Mouse (Mus musculus) WW6 (cell line): ENCODE measurements around the gene DXBay18.
"Not testable (repeated sequence)": the region's sequence is repeated elsewhere in the genome, so short reads cannot be mapped to it uniquely, and the experiment has no call there.

Experiments used
- DNase-seq: peaks from one replicate; pipeline ENCODE4 v3.0.0-alpha.2; 2013; ENCODE audit warnings: low read depth, low spot score

Gene DXBay18

GRCm38 (mm10) chrX:73149350-73149749 is at the start of gene DXBay18:
Gene DXBay18 (minus strand): TSS chrX:73149450.
- not testable (repeated sequence) for DNase-seq

GRCm38 (mm10) chrX:73191934-73192333 is 42.7 kb upstream of the DXBay18 start, which contains the start of gene Xlr3b:
Gene Xlr3b (plus strand): TSS chrX:73192207.
- DNase-seq, result not testable (repeated sequence)

GRCm38 (mm10) chrX:73176889-73177288 is 27.6 kb upstream of the DXBay18 start, which contains the start of gene Spin2d:
Gene Spin2d (minus strand): TSS chrX:73176989.
- not testable (repeated sequence) for DNase-seq

- not testable (repeated sequence) for DNase-seq
Measured at GRCm38 (mm10) chrX:73148496-73148895, 754 bp downstream of the DXBay18 start, which contains the start of gene Xlr5b. Gene Xlr5b (plus strand): TSS chrX:73148796.

- DNase-seq, result not testable (repeated sequence)
Measured at GRCm38 (mm10) chrX:73143218-73143618, 6.0 kb downstream of the DXBay18 start.

- DNase-seq, result not testable (repeated sequence)
Measured at GRCm38 (mm10) chrX:73122859-73123829, 26.1 kb downstream of the DXBay18 start.

GRCm38 (mm10) chrX:73116747-73117146 is 32.5 kb downstream of the DXBay18 start, which contains the start of gene Gm14685:
Gene Gm14685 (plus strand): TSS chrX:73117047.
- DNase-seq, result not testable (repeated sequence)

- DNase-seq, result not testable (repeated sequence)
Measured at GRCm38 (mm10) chrX:73096941-73097508, 52.2 kb downstream of the DXBay18 start, which contains the start of gene Xlr3a. Gene Xlr3a (minus strand): TSS chrX:73097095.
